Mouse (Mus musculus): Measurements from ENCODE around the gene C1qb.

The C1qb gene

DNA sequence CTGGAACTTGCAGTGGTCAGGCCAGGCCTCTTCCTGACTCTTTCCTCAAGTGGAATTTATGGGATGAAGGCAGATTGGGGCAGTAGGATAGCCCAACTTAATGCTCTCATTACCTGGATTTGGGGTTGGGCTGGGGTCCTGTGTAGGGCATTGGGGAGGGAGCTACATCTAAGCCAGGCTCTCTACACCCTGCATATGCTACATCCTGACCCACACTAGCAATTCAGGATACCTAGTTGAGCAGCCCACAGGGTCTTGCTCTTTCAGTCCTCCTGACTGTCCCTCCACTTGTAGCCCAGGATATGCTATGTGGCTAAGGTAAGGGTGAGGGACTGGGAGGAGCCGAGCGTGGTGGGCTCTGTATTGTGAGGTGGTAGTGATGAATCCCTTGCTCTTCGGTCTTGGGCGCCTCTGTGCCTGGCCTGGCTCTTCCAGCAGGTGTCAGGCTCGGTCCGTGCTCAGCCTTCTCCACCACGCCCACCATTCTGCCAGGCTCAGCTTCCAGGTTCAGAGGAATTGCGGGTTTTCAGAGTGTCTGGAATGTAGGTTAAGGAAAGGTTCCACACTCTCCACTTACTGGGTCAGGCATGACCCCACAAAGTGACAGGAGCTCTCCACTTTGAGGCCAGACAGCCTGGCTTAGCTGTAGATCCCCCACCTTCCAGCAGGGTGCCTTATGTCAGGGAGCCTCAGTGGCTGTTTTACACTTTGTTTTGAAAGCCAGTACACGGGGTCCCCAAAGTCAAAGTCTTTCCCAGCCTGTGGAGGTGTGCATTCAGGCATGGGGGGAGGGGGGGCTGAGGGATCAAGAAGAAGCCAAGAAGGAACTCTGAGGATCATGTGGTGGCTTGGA, 7.9 kb upstream of the C1qb start:
- peak; percentile 31 to 46 for DNase-seq (ENCODE audit: low spot score in 2 of 2)

GRCm38 (mm10) chr4:136892811-136893210, 6.8 kb upstream of the C1qb start, which contains the start of gene C1qc:
C1qc (minus strand) TSS chr4:136893065.
- DNase-seq (ENCODE audit: low spot score in 2 of 2) = peak in 1 of 2 experiments; percentile 13

DNA sequence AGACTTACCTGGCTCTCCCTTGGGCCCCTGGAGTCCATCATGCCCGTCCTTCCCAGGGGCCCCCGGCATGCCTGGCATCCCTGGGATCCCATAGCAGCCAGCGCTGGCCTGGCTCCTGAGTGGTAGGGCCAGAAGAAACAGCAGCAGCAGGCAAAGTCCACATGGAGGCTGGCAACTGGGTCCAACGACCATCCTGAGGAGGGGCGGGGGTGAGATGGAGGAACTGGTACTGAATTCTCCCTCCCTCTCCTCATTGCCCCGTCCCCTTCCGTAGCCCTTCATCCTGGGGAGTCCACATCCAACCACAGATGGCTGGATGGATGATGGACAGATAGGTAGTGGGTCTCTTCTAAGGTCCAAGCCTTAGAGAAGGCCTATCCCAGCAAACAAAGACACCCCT, 6.4 kb upstream of the C1qb start:
- DNase-seq (ENCODE audit: low spot score in 2 of 2) = no peak

GRCm38 (mm10) chr4:136891115-136891514, 5.1 kb upstream of the C1qb start:
- no peak for DNase-seq (ENCODE audit: low spot score in 2 of 2)

- no peak for DNase-seq (ENCODE audit: low spot score in 2 of 2)
Observed at GRCm38 (mm10) chr4:136889981-136890380, 4.0 kb upstream of the C1qb start.

DNA sequence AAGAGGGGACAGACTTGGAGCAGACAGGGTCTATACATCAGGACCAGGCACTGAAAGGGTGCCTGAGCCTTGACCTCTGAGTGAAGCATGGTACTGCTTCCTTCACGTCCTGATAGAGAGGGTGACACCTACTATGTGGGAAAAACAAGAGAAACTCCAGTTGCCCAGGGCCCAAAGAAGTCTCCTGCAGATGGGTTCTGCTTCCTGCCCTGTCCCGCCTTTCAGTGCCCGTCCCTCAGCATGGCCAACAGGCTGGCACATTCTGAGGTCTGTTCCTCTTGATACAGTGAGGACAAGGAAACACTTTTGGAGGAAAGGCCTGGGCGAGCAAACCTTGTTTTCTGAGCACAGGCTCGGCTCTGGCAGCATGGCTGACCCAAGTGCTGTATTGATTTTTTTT, 1.7 kb upstream of the C1qb start:
- DNase-seq (ENCODE audit: low spot score in 2 of 2) = no peak

- no peak for DNase-seq (ENCODE audit: low spot score in 2 of 2)
Observed at GRCm38 (mm10) chr4:136878601-136879000, 7.4 kb downstream of the C1qb start.

GRCm38 (mm10) chr4:136878171-136878570, 7.8 kb downstream of the C1qb start:
- DNase-seq (ENCODE audit: low spot score in 2 of 2) = no peak

GRCm38 (mm10) chr4:136876971-136877370, 9.0 kb downstream of the C1qb start:
- DNase-seq (ENCODE audit: low spot score in 2 of 2) = peak in 1 of 2 experiments; percentile 15

GRCm38 (mm10) chr4:136875012-136875411, 11.0 kb downstream of the C1qb start:
- DNase-seq (ENCODE audit: low spot score in 2 of 2) = peak in 1 of 2 experiments; percentile 12

DNA sequence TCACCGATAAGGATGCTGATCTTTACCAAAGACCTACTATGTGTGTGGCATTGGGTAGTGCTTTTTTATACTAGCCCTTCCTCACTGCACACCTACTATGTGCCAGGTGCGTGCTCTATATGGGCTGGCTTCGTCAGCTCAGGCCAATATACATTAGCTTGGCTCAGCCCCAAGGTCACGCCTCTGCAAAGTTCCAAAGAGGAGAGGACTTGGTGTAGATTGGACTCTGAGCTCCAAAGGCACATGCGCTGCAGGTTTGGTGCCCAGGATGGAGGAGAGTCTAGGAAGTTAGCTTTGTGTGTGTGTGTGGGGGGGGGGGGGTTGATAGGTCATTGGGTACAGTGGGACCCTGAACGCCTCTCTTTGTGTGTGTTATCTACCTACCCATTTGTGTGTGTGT, 17.6 kb downstream of the C1qb start:
- DNase-seq (ENCODE audit: low spot score in 2 of 2) = no peak

GRCm38 (mm10) chr4:136867690-136868345, 18.2 kb downstream of the C1qb start:
- DNase-seq (ENCODE audit: low spot score in 2 of 2) = no peak

DNA sequence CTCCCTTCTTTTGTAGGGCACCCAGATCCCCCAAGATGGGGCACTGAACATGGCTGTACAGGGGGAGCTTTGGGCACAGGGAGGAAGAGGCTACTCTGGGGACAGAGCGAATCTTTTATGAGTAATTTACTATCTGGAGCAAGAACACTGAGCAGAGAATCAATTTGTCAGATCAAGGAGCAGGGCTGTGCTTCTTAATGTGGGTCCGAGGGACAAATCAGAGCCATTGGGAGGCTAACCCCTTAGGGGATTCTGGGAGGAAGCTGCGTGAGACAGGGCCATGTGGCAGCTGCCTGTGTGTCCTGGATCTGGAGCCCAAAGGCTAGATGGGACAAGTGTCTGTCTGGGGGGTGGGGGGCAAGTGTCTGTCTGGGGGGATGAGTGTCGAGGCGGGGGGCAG, 20.5 kb downstream of the C1qb start:
- no peak for DNase-seq (ENCODE audit: low spot score in 2 of 2)

DNA sequence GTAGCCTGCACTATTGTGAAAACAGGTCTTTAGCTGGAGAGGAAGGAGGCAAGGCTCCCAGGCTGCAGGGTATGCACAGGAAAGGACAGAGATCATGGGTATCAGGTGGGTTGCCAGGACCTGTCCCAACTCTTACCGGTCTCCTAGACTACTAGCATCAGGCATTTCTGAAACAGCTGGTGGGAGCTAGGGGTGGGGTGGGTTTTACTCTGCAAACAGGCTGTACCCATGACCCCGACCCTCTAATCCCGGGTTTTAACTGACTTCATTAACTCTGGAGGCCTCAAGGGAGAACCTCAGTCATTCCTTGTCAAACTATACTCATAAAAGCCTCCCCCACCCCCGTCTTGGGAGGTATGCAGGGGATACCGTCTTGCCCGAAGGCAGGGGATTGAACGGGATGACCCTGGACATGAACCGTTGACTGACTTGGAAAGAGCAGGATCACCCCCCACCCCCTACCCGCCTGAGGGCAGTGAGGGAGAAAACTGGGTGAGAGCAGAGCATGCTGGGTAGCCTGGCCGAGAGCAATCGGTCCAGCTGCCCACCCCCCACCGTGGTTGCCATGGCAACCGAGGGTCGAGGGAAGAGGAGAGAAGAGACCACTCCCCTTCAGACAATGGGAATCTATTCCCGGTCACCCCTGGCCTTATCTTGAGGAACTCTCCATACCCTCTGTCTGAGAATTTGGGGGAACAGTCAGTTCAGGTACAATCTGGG, 21.1 kb downstream of the C1qb start:
- DNase-seq (ENCODE audit: low spot score in 2 of 2) = no peak

GRCm38 (mm10) chr4:136863517-136863916, 22.5 kb downstream of the C1qb start:
- DNase-seq (ENCODE audit: low spot score in 2 of 2) = no peak

DNA sequence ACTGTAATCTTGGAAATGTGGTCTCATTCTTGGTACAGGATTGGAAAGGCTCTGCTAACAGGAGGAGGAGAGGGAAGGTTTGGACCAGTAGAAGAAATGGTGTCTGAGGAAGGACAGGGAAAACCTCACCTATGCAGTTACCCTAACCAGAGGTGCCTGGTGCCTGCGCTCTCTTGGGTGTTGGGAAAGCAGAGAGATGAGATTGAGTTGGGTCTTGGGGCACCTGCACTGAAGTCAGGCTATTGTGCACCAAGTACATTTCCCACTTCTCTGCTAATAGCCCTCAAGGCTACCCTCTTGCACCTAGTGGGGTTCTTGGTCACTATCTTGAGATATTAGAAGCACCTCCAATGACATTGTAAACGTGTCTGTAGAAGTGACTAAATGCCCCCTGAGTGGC, 23.6 kb downstream of the C1qb start:
- no peak for DNase-seq (ENCODE audit: low spot score in 2 of 2)

- no peak for DNase-seq (ENCODE audit: low spot score in 2 of 2)
Observed at GRCm38 (mm10) chr4:136861806-136862205, 24.2 kb downstream of the C1qb start.

DNA sequence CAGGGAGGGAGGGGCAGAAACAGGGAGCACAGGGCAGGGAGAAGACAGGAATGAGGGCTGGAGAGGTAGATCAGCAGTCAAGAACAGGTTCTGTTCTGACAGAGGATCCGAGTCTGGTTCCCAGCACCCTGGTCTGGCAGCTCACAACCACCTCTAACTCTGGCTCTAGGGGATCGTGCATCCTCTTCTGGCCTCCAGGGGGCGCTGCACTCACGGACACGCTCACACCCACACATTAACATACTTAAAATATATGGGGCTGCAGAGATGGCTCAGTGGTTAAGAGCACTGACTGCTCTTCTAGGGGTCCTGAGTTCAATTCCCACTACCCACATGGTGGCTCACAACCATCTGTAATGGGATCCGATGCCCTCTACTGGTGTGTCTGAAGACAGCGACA, 26.0 kb downstream of the C1qb start:
- no peak for DNase-seq (ENCODE audit: low spot score in 2 of 2)

DNA sequence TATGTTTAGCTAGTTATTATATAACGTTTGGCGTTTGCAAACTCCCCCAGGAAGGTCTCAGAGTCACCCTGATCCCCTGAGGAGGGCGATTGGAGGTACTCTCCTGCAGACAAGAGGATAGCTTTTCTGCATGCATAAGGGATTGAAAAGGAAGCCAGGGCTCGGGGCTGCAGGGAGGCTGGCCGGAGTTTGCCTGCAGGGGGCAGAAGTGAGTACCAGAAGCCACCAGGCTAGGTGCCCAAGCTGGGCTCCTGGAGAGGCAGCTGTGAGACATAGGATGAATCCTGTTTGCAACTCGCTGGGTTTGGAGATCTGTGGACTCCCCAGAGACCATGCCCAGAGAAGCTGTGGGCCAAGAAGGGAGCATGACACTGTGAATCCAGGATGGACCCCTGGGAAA, 30.9 kb downstream of the C1qb start:
- DNase-seq (ENCODE audit: low spot score in 2 of 2) = no peak

DNA sequence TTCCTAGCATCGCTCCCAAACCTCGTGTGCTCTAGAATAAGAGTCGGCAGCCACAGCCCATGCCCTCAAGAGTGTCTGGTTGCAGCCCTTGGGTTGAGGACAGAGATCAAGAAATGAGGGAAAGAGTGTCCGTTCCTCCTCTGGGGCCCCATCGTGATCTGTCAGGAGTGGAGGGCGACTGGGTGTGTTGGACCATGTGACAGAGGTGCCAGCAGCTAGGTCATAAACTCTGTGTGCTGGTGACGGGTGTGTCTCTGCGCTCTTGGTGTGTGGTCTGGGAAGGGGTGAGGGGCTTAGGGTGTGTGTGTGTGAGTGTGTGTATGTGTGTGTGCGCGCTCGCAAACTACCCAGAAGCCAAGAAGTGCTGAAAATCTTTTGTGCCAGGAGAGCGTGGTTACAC, 33.0 kb downstream of the C1qb start:
- no peak for DNase-seq (ENCODE audit: low spot score in 2 of 2)

DNA sequence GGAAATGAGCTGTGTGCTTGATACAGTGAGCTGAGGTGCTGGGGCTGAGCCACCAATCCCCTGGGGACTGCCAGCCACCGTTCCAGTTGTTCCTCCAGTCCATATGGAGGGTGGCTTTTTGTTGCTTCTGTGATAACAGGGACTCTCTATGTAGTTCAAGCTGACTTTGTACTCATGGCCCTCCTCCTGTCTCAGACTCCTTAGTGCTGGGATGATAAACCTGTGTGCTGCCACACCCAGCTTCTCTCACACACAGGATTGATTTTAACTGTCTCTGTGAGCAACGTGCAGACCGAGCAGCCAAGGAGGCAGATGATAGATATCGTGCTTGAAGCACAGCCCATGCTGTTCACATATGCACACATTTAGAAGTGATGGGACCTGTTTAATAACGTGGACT, 33.9 kb downstream of the C1qb start:
- DNase-seq (ENCODE audit: low spot score in 2 of 2) = no peak

DNA sequence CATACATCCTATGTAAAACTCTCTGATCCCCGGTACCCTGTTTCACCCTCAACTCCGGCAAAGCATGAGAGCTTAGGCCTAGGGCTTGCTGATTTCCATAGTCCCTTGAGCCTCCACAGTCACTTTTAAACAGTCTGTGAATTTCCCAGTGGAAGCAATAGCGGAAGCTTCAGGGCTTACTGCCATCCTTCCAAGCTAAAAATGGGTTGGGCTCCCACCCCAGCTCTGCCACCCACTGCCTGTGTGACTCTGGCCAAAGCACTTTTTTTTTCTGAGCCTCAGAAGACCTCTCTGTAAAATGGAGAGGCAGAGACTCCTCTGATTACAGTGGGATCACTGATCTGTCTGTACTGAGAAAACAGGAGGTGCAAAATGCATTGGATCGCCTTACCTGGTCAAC, 37.4 kb downstream of the C1qb start:
- DNase-seq (ENCODE audit: low spot score in 2 of 2) = peak in 1 of 2 experiments; percentile 58

DNA sequence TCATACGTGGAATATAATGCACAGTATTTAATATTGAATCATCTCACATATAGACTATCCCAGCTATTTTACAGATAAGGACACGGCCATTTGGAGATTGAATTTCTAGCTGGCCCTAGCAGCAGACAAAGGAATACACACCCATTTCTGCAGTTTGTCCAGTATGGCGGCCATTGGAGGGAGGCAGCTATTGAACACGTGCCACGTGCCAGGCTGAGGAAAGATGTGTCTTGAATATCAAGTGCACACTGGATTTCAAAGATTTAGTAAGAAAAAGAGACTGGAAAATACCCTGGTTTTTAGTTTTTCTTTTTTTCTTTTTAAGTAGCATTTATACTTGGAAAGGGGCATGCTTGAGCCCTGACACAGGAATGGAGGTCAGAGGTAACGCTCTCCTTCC, 38.8 kb downstream of the C1qb start:
- no peak for DNase-seq (ENCODE audit: low spot score in 2 of 2)

Measured in right cerebral cortex, postnatal 36 days (tissue).